Mouse (Mus musculus): Measurements from ENCODE around the gene Vil1. TPM values are rescaled to one million over a fixed set of nuclear protein-coding genes. Genes with fewer than 3 reads are reported as not detected.

Gene Vil1
- polyA plus RNA-seq, 1 experiment from 2014 or later = 0.21 TPM

GRCm38 (mm10) chr1:74385064-74385463 lies 24.1 kb upstream of the Vil1 start:
- H3K27me3 ChIP-seq (ENCODE audit: control insufficient read depth, insufficient read depth, low read length) = peaks cover 2% of the 10 kb centered on the region; the same call in 1 of the 2 replicates
- no peak overlapping the region for H3K9ac ChIP-seq (ENCODE audit: low read length)
- no peaks in the 10 kb centered on the region for H3K9me3 ChIP-seq (ENCODE audit: control insufficient read depth, low read length)
- DNase-seq (ENCODE audit: low spot score) = no peak
- no peak overlapping the region for H3K4me3 ChIP-seq (ENCODE audit: low read depth, low read length)
- H3K36me3 ChIP-seq (ENCODE audit: control insufficient read depth, insufficient read depth, low read length) = no peaks in the 10 kb centered on the region
- no peak overlapping the region for H3K27ac ChIP-seq (ENCODE audit: low read depth, low read length)
- peaks cover 4% of the 10 kb centered on the region; the same call in 1 of the 2 replicates for H3K4me1 ChIP-seq (replicated peaks; ENCODE audit: control insufficient read depth, insufficient read depth, low read length)
- H3K4me2 ChIP-seq (ENCODE audit: low read depth, low read length, severe bottlenecking) = no peak overlapping the region
- no peak for ATAC-seq (replicated peaks; ENCODE audit: low FRiP score)
- 91% methylated on average over 10 of the region's 10 CpGs for WGBS

- Histone ChIP-seq H3K27ac (ENCODE audit: low read depth, low read length) (no peak overlapping the region), H3K27me3 (ENCODE audit: control insufficient read depth, insufficient read depth, low read length) (peaks cover 2% of the 10 kb centered on the region; the same call in 1 of the 2 replicates), H3K9me3 (ENCODE audit: control insufficient read depth, low read length) (no peaks in the 10 kb centered on the region), H3K4me2 (ENCODE audit: low read depth, low read length, severe bottlenecking) (no peak overlapping the region), H3K4me1 (replicated peaks; ENCODE audit: control insufficient read depth, insufficient read depth, low read length) (peaks cover 8% of the 10 kb centered on the region; the same call in 1 of the 2 replicates), H3K36me3 (ENCODE audit: control insufficient read depth, insufficient read depth, low read length) (no peaks in the 10 kb centered on the region), H3K4me3 (ENCODE audit: low read depth, low read length) (no peak overlapping the region), H3K9ac (ENCODE audit: low read length) (no peak overlapping the region)
- 88% methylated on average over 8 of the region's 8 CpGs for WGBS
- ATAC-seq (replicated peaks; ENCODE audit: low FRiP score) (no peak), DNase-seq (ENCODE audit: low spot score) (no peak)
These were observed 23.6 kb upstream of the Vil1 start for GRCm38 (mm10) chr1:74385531-74385930.

- Histone ChIP-seq H3K27ac (ENCODE audit: low read depth, low read length) (peak overlapping the region; percentile 89), H3K27me3 (ENCODE audit: control insufficient read depth, insufficient read depth, low read length) (peaks cover 2% of the 10 kb centered on the region; the same call in 1 of the 2 replicates), H3K4me2 (ENCODE audit: low read depth, low read length, severe bottlenecking) (peak overlapping the region; percentile 68), H3K4me1 (replicated peaks; ENCODE audit: control insufficient read depth, insufficient read depth, low read length) (peaks cover 8% of the 10 kb centered on the region; the same call in 1 of the 2 replicates), H3K9ac (ENCODE audit: low read length) (peak overlapping the region; percentile 75), H3K9me3 (ENCODE audit: control insufficient read depth, low read length) (no peaks in the 10 kb centered on the region), H3K4me3 (ENCODE audit: low read depth, low read length) (peak overlapping the region; percentile 63), H3K36me3 (ENCODE audit: control insufficient read depth, insufficient read depth, low read length) (no peaks in the 10 kb centered on the region)
- 66% methylated on average over 7 of the region's 10 CpGs for WGBS
- DNase-seq (ENCODE audit: low spot score) = no peak
- no peak for ATAC-seq (replicated peaks; ENCODE audit: low FRiP score)
These were observed 22.8 kb upstream of the Vil1 start for GRCm38 (mm10) chr1:74386363-74386713.

- Histone ChIP-seq H3K27me3 (ENCODE audit: control insufficient read depth, insufficient read depth, low read length) (peaks cover 2% of the 10 kb centered on the region; the same call in 1 of the 2 replicates), H3K4me3 (ENCODE audit: low read depth, low read length) (peak overlapping the region; percentile 63)
- WGBS = under 1% methylated on average over 26 of the region's 26 CpGs
These were observed 22.3 kb upstream of the Vil1 start for GRCm38 (mm10) chr1:74386714-74387385.

GRCm38 (mm10) chr1:74387386-74387988 lies 21.7 kb upstream of the Vil1 start:
- H3K9ac ChIP-seq (ENCODE audit: low read length) = peak overlapping the region; percentile 75
- H3K4me1 ChIP-seq (replicated peaks; ENCODE audit: control insufficient read depth, insufficient read depth, low read length) = peaks cover 10% of the 10 kb centered on the region
- ATAC-seq (replicated peaks; ENCODE audit: low FRiP score) = no peak
- peak overlapping the region; percentile 89 for H3K27ac ChIP-seq (ENCODE audit: low read depth, low read length)
- peak overlapping the region; percentile 68; the same call in 1 of the 2 replicates for H3K4me2 ChIP-seq (ENCODE audit: low read depth, low read length, severe bottlenecking)
- no peaks in the 10 kb centered on the region for H3K36me3 ChIP-seq (ENCODE audit: control insufficient read depth, insufficient read depth, low read length)
- no peak for DNase-seq (ENCODE audit: low spot score)
- H3K4me3 ChIP-seq (ENCODE audit: low read depth, low read length) = peak overlapping the region; percentile 63
- 60% methylated on average over 15 of the region's 15 CpGs for WGBS
- H3K27me3 ChIP-seq (ENCODE audit: control insufficient read depth, insufficient read depth, low read length) = peaks cover 2% of the 10 kb centered on the region; the same call in 1 of the 2 replicates
- no peaks in the 10 kb centered on the region for H3K9me3 ChIP-seq (ENCODE audit: control insufficient read depth, low read length)

More at GRCm38 (mm10) chr1:74386714-74387385, 22.3 kb upstream of the Vil1 start:
- Histone ChIP-seq H3K27ac (ENCODE audit: low read depth, low read length) (peak overlapping the region; percentile 89), H3K4me2 (ENCODE audit: low read depth, low read length, severe bottlenecking) (peak overlapping the region; percentile 68), H3K4me1 (replicated peaks; ENCODE audit: control insufficient read depth, insufficient read depth, low read length) (peaks cover 8% of the 10 kb centered on the region; the same call in 1 of the 2 replicates), H3K9me3 (ENCODE audit: control insufficient read depth, low read length) (no peaks in the 10 kb centered on the region), H3K9ac (ENCODE audit: low read length) (peak overlapping the region; percentile 75), H3K36me3 (ENCODE audit: control insufficient read depth, insufficient read depth, low read length) (no peaks in the 10 kb centered on the region)
- ATAC-seq (replicated peaks; ENCODE audit: low FRiP score) (peak; percentile 83), DNase-seq (ENCODE audit: low spot score) (peak; percentile 96)

- Histone ChIP-seq H3K4me3 (ENCODE audit: low read depth, low read length) (no peak overlapping the region), H3K27ac (ENCODE audit: low read depth, low read length) (no peak overlapping the region), H3K4me1 (replicated peaks; ENCODE audit: control insufficient read depth, insufficient read depth, low read length) (peaks cover 16% of the 10 kb centered on the region), H3K9me3 (ENCODE audit: control insufficient read depth, low read length) (no peaks in the 10 kb centered on the region), H3K4me2 (ENCODE audit: low read depth, low read length, severe bottlenecking) (no peak overlapping the region), H3K36me3 (ENCODE audit: control insufficient read depth, insufficient read depth, low read length) (no peaks in the 10 kb centered on the region), H3K27me3 (ENCODE audit: control insufficient read depth, insufficient read depth, low read length) (peaks cover 2% of the 10 kb centered on the region; the same call in 1 of the 2 replicates), H3K9ac (ENCODE audit: low read length) (no peak overlapping the region)
- no peak for DNase-seq (ENCODE audit: low spot score)
- WGBS = 80% methylated on average over 7 of the region's 7 CpGs
- ATAC-seq (replicated peaks; ENCODE audit: low FRiP score) = no peak
These were observed 20.7 kb upstream of the Vil1 start for GRCm38 (mm10) chr1:74388398-74388920.

GRCm38 (mm10) chr1:74389831-74390286 lies 19.3 kb upstream of the Vil1 start:
- DNase-seq (ENCODE audit: low spot score) (no peak), ATAC-seq (replicated peaks; ENCODE audit: low FRiP score) (no peak)
- H3K4me1 ChIP-seq (replicated peaks; ENCODE audit: control insufficient read depth, insufficient read depth, low read length) = peaks cover 16% of the 10 kb centered on the region
- H3K4me3 ChIP-seq (ENCODE audit: low read depth, low read length) = peak overlapping the region; percentile 14; the same call in 1 of the 2 replicates
- no peak overlapping the region for H3K27ac ChIP-seq (ENCODE audit: low read depth, low read length)
- peak overlapping the region; percentile 29 for H3K9ac ChIP-seq (ENCODE audit: low read length)
- 3% methylated on average over 29 of the region's 29 CpGs for WGBS
- H3K36me3 ChIP-seq (ENCODE audit: control insufficient read depth, insufficient read depth, low read length) = peaks cover 7% of the 10 kb centered on the region
- peak overlapping the region; percentile 40 for H3K4me2 ChIP-seq (ENCODE audit: low read depth, low read length, severe bottlenecking)
- H3K27me3 ChIP-seq (ENCODE audit: control insufficient read depth, insufficient read depth, low read length) = peaks cover 2% of the 10 kb centered on the region; the same call in 1 of the 2 replicates
- no peaks in the 10 kb centered on the region for H3K9me3 ChIP-seq (ENCODE audit: control insufficient read depth, low read length)

GRCm38 (mm10) chr1:74390287-74390906 lies 18.8 kb upstream of the Vil1 start:
- ATAC-seq (replicated peaks; ENCODE audit: low FRiP score) = no peak
- peak; percentile 73 for DNase-seq (ENCODE audit: low spot score)
- peak overlapping the region; percentile 14; the same call in 1 of the 2 replicates for H3K4me3 ChIP-seq (ENCODE audit: low read depth, low read length)
- peak overlapping the region; percentile 40 for H3K4me2 ChIP-seq (ENCODE audit: low read depth, low read length, severe bottlenecking)
- peaks cover 10% of the 10 kb centered on the region for H3K36me3 ChIP-seq (ENCODE audit: control insufficient read depth, insufficient read depth, low read length)
- no peak overlapping the region; the same call in 1 of the 2 replicates for H3K27ac ChIP-seq (ENCODE audit: low read depth, low read length)
- H3K9ac ChIP-seq (ENCODE audit: low read length) = peak overlapping the region; percentile 29
- H3K9me3 ChIP-seq (ENCODE audit: control insufficient read depth, low read length) = no peaks in the 10 kb centered on the region
- peaks cover 16% of the 10 kb centered on the region for H3K4me1 ChIP-seq (replicated peaks; ENCODE audit: control insufficient read depth, insufficient read depth, low read length)
- peaks cover 2% of the 10 kb centered on the region; the same call in 1 of the 2 replicates for H3K27me3 ChIP-seq (ENCODE audit: control insufficient read depth, insufficient read depth, low read length)
- 9% methylated on average over 21 of the region's 21 CpGs for WGBS
